Mouse (Mus musculus) hematopoietic stem cell, adult 5-6 weeks (primary cell): ENCODE measurements around the gene Rmnd1. TPM values are rescaled to one million over a fixed set of nuclear protein-coding genes. Genes with fewer than 3 reads are reported as not detected.

Source experiments
- ATAC-seq, 2 experiments: fragments of 125-278 bp in 1 of 2; replicated peaks in 1 of 2; 2 replicates each; pipeline ENCODE4 v1.8.0; 2016 to 2017; ENCODE audit warnings: inconsistent platforms in 2 of 2, mild to moderate bottlenecking in 2 of 2, moderate number of reproducible peaks in 2 of 2, low read depth in 1 of 2, moderate TSS enrichment in 1 of 2; ENCODE audit not compliant: low FRiP score in 2 of 2, poor library complexity in 2 of 2, severe bottlenecking in 2 of 2, insufficient read depth in 1 of 2, low TSS enrichment in 1 of 2
- total RNA-seq: library from RNA; stranded (forward); fragments of 172-1452, 232-1000 nt; gene quantifications from 2 replicates; pipeline ENCODE4 v1.2.3, GENCODE M21; 2017

Gene Rmnd1
- total RNA-seq, 1 experiment from 2014 or later, result 38.5 TPM

DNA sequence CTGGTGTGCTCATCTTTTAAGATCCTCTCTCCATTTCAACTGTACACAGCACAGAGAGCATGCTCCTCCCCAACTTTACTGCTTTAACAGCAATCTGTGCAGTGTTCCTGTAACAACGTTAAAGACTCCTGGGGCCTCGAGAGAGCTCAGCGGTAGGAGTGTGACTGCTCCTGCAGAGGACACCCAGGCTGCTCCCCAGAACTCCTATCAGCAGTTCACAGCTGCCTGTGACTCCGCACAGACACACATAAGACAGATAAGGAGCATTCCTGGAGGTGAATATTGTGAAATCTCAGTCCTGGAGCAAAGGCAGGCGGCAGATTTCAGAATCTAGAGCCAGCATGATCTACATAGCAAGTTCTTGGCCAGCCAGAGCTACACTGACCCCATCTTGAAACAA, 26.7 kb downstream of the Rmnd1 start:
- no peak for ATAC-seq

DNA sequence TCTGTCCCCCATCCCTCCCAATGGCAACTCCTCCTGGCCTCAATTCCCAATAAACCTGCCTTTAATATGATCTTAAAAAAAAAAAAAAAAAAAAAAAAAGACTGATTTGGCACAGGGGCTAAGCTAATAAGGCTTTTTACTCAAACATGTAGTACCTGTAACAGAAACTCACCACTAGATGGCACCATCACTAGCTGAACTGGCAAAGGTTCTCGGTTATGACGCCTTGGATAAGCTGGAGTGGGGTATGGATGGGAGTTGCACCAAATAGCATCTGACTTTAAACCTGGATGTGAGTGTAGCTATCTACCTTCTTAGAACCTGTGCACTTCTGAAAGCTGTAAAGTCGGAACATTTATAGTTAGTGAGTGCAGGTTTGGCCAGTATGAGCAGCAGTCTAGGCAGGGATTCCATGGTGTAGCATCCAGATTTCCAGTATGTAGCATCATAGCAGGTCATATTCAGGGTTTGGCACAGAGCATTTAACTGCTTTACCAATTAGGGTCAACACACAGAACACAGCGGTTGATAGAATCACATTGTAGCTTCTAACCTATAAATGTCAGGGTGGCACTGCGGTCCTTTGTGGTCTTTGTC, 27.2 kb downstream of the Rmnd1 start:
- ATAC-seq, result peak; percentile 70 to 84; a peak in 2 of 4 replicates

DNA sequence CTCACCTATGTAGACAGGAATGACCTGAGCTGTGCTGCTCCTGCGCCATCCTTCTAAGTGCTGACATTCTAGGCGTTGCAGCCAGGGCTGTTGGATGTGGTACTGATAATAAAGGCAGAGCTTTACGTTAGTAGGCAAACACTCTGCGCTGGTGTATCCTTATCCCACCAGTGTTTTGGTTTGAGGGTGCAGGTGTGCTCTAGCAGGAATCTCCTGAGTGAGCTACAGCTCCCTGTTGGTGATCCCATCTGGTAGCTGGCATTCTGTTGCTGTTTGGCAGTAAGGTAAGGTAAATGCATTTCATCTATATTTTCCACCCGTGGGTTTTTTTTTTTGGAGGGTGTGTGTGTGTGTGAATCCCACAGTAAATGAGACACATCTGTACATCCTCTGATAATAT, 34.1 kb downstream of the Rmnd1 start:
- no peak for ATAC-seq

DNA sequence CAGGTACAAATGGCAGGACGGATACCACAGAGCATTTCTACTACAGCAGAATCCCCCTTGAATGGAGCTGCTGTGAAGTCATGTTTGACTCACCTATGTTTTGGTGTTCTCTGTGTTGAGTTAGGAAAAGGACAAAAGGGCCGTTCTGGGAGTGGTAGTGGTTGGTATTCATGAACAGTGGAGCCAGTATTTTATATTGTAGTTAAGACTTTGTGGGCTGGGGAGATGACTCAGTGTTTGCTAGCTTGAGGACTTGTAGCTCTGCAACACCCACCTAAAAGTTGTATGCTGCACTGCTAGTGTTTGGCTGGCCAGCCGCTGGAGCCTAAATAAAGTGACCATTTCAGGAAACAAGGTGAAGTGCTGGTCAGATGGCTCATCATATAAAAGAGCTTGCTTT, 36.9 kb downstream of the Rmnd1 start:
- no peak for ATAC-seq

DNA sequence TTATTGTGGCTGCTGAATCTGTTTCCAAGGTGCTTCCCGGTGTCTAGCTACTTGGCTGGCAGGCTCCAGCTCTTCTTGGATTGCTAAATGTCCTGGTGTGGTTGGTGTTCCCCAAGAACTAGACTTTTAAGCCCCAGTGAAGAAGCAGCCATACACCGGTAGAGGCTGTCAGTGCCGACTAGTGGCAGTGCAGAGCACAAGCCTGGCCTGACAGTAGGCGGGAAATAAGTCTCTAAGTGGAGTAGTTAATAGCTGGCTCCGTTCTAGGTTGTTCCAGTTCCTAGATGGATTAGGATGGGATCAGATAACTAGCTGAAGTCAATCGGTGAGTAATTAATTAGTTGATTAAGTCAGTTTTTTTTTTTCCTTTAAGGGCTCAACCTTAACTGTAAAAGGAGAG, 40.3 kb downstream of the Rmnd1 start:
- ATAC-seq, result peak; percentile 30 to 60; a peak in 2 of 4 replicates

DNA sequence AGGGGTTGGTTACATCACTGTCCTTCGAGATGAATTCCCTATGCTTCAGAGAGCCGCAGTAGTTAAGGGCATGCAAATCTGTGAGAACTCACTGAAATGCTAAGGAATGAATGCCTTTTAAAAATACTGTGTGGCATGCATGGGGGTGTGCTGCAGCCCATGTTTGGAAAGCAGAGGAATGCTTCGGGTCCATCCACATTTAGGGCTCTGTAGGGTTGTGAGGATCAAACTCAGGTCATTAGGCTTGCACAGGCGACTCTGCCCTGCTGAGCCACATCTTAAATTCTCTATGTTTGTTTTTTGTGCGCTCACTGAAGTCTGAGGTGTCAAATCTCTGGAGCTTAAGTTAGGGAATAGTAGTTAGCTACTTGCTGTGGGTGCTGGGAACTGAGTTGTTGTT, 41.1 kb downstream of the Rmnd1 start:
- ATAC-seq, result no peak

DNA sequence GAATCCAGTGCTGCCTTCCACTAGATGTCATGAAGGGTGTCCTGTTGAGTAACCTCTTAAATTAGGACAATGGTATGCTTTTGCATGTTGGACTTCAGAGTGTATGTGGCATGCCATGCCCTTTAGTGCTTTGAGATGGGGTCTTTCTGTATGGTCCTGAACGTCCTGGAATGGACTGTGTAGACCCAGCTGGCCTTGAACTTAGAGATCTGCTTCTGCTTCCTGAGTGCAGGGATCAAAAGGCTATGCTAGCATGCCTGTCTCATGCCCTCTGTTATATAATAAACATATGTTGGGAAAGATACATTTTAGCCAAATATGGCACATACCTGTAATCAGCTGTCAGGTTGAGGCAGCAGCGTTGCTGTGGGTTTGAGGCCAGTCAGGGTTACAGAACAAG, 41.6 kb downstream of the Rmnd1 start:
- no peak for ATAC-seq

DNA sequence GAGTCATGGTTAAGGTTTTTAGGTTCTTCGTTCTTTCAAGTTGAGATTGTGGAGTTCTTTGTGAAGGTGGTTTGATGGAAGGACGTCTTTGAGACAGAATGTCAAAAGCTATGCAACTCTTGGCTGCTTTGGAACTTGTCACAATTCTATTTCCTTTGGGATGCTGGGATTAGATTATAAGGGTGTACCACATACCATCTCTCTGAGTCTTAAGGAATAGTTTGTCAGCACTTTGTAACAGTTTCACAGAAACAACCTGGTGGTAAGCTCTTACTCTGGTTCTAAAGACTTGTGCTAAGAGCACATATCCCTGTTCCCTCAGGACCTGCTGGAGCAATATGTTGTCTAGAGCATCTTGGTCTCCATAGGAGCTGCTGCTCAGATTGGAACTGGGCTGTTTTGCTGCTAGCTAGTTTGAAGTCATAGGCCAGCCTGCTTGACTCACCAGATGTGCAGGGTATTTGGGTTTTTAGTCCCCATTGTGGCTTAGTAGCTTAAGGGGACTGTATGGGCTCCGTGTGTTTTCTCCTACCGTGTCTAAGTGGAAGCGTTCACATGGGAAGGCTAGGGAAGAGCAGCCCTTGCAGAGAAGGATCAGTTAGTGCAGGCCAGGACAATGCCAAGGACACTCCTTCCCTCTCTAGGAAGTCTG, 42.6 kb downstream of the Rmnd1 start:
- ATAC-seq, result no peak

DNA sequence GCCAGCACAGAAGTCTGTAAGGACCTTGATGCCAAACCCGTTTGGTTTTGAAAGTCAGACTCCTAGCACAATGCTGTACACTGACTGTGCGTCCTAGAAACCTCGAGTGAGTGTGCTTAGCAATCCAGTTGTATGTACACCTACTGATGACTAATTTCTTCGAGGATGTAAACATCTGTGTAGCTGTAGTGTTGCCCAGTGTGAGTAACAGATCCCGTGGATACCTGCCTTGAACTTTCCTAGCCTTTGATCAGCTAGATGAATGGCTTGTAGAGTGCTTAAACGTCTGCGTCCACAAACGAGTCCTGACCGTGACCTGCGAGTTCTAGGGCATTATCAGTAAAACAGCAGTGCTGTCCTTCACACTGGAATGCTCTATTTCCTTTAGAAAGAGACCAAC, 43.2 kb downstream of the Rmnd1 start:
- ATAC-seq, result no peak

DNA sequence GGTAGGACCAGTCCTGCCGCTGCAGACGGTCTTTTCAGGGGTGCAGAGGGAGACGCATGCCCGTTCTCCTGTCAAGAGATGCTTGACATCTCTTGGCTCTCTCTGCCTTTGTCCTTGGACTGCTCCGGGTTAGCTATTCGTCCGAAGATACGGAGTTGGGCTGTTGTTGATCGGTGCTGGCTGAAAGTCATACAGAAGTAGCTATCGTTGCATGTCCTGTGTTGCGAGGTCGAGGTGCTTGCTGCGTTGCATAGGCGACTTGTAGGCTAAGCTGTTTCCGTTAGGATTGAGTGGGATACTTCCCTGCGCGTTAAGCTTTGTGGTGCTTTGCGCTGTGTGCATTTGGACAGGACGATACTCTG, 43.8 kb downstream of the Rmnd1 start:
- peak in 1 of 2 experiments; percentile 4; a peak in 1 of 4 replicates for ATAC-seq

DNA sequence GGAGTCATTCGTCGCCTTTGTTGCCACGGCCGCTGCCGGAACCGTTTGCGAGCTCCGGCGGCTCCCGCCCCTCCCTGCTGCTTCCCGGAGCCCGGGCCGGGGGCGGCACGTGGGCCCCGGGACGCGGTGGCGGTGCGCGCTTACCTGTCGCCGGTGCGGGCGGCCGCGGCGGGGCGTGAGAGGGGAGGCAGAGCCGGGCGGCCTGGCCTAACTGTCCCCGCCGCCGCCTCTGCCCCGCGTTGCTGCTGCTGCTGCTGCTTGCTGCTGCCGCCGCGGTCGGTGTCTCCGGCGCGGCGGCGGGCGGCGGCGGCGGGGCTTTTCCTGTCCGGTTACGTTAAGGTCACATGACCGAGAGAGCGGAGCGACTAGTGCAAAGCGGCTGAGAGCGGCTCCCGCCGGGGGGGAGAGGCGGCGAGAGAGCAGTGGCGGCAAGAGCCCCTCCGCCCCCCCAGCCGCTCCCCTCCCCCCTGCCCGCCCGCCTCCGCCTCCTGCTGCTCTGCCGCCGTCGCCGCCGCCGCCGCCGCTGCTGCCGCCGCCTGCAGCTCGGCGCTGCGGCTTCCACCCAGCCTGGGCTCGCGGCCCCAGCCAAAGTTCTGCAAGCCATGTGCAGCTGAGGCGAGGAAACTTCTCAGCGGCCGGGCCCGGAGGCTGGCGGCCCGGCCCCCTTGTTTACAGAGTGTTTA, 44.3 kb downstream of the Rmnd1 start, which contains the start of gene Zbtb2:
Gene Zbtb2 (minus strand): TSS at position 408 of the 683 bp plus-strand sequence.
- ATAC-seq, result peak in 1 of 2 experiments; percentile 16; a peak in 2 of 4 replicates

DNA sequence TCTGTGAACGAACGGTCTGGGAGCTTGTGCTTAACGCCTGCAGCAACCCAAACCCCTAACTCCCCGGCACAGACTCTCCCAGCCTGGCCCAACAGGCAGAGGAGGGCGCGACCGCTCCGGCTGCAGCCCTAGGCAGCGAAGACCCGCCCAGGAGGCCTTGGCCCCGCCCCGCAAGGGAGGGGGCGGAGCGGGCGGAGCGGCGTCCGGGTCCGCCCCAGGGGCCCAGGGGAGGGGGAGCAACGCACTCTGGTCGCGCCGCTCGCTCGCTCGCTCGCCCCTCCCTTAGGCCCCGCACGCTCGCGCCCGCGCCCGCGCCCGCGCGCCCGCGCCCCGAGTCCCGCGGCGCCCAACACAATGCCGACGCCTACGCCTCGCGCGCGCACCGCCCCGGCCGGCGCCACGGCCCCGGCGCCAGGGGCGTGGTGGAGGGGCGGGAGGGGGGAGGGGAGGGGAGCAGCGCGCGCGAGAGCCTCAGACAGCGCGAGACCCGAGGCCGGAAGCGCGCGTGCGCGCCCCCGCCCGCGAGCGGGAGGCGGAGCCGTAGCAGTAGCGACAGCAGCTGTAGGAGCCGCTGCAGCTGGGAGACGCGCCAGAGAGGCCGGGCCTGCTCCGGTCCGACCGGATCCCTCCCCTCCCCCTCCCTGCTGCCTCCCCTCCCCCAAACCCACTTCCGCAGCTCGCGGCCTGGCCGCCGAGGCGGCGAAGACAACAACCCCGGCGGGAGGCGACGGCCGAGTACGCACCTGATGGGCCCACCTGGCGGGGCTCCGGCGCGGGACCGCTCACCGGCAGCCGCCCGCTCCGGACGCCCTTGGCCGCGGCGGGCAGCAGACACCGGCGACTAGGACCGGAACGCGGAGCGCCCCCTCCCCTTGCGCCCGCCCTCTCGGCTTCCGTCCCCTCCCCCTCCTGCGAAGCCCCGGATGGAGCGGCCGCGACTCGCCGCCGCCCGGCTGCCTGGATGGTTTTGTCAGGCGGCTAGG, 45.3 kb downstream of the Rmnd1 start:
- peak; percentile 85 to 86 for ATAC-seq

DNA sequence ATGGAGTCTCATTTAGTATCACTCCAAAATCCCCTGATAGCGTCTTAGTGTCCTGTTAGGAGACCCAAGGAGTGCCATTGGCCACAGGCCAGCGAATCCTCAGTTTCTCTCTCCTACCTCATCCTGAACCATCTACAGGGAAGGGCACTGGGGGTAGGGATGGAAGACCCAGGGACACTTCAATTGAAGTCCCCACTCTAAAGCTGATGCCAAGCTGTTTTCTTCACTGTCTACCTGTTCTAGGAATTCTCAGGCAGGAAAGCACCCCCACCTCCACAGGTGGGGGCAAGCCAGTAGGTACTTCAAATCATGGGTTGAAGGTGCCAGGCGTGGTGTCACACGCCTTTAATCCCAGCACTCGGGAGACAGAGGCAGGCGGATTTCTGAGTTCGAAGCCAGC, 47.9 kb downstream of the Rmnd1 start:
- ATAC-seq, result no peak

DNA sequence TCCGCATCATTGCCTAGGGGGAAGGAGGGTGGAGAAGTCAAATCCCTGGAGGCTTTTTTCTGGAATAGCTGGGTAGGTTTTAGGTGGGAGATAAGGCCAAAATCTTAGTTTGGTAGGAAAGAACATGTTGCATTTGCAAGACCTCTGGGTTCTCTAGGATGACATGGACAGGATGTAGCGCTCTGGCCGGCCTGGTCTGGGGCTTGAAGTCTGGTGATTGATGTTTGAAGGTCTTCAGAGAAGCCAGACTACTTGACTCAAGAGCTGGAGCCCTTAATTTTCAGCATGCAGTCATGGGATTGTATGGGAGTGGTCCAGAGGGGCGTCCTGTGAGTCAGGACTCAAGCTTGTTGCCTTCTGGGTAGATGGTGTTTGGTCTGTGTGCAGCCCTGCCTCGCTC, 51.4 kb downstream of the Rmnd1 start:
- ATAC-seq, result no peak

DNA sequence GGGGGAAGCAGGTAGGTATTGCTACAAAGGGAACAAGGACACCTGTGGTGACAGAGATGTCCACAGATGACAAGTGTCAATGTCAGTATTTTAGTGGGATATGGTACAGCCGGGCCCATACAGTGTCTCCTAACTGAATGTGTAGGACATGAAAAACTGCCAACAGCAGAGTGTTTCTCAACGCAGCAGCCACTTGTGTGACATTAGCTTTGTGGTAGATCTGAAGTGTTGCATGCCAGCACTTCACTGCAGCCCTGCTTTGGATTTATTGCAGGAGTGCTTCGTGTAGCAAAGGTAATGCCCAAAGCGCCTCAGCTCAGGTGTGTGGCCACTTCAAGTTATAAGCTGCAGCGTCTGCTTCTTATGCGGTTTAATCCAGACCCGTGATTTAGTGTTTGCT, 55.3 kb downstream of the Rmnd1 start:
- ATAC-seq, result no peak

DNA sequence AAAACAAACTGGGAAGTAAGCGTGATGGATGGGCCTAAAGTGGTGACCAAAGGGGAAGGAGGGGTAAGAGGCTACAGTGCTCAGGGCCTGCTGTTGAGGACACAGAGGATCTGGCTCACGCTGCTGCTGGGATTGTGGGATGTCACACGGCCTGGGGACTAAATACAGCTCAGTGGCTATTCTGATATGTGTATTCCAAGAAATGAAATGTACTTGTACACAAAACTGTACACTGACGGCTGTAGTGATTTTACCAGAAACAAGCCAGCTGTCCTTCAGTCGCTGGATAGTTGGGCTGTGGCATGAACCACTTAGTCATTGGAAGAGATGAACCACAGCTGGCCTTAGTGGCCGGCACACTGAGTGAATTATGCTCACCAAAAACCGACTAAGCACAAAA, 55.7 kb downstream of the Rmnd1 start:
- no peak for ATAC-seq

DNA sequence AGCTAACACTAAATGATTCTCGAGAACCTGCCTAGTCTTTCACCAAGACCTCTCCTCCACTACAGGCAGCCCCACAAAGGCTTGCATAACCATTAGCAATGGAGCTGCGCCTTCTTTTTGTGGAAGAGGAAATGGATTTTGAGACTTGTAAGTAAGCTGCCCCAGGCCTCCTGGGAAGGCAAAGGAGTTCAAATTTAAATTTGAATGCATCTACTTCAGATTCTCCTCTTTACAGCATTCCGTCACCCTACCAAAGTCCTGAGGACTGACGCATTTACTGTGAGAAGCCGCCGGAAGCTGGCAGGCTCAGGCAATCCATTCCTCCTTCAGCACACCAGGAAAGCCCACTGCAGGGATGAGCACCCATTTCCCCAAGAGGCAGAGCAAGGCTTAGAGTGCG, 56.9 kb downstream of the Rmnd1 start:
- no peak for ATAC-seq

DNA sequence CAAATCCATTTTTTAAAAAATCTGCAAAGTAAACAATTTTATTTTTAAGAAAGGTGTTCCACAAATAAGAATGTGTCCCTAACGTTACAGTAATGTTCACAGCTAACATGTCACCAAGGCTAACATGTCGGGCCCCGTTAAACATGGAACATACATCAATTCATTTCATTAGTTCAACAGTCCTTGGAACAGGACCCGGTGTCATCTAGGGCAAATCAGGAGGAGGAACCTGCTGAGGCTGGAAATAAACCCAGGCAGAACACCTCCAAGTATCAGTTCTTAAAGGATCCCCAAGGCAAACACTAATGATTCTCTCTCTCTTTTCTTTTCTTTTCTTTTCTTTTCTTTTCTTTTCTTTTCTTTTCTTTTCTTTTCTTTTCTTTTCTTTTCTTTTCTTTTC, 57.5 kb downstream of the Rmnd1 start:
- no peak for ATAC-seq
